Mouse (Mus musculus) monocyte, adult 59 days (primary cell): ENCODE results near the gene Ebpl. TPM values are rescaled to one million over a fixed set of nuclear protein-coding genes. Genes with fewer than 3 reads are reported as not detected.

Experiments used
- total RNA-seq, 2 experiments: library from RNA; stranded (reverse); gene quantifications; one replicate each; pipeline ENCODE4 v1.2.4; 2023

Ebpl gene
- total RNA-seq, result 1 to 10 TPM; 1.3 to 1.6 TPM

DNA sequence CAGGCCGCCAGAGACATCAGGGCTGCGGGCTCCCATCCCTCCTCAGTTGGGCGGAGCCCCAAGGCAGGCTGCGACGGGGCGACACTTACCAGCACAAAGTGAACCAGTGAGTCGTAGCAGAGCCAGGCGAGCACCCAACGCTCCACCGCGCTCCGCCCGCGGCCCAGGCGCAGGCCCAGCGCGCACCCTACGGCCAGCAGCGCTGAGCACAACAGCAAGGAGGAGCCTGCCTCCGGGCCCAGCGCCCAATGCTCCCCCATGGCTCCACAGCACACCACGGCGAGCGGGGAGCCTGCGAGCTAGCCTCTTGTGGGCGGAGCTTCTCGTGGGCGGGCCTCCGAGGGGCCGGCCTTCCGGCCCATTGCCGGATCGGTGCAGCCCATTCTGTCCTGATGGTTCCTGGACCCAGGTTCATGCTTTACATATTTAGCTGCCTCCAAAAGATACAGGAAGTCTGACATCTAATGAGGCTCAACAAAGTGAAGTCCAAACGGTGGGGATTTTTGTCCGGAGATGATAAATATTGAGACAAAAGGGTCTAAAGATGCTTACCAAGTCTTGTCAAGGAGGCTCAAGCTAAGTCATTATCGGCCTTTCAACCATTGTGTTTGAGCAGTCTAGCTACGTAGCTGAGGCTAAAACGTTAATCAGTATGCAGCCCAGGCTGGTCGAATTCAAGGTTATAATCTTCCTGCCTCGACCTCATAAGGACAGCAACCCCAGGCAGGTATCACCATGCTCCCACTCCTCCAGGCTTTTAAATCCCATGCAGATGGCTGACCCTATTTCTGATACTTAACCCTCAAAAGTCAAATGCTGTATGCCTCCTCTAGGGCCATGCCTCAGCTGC, at the start of gene Ebpl:
Ebpl (minus strand) TSS at position 309 of the 850 bp plus-strand sequence.

GRCm38 (mm10) chr14:61309593-61309992, 50.6 kb downstream of the Ebpl start, which contains the start of gene Arl11:
Arl11 (plus strand) TSS chr14:61309753.

Other genes with a start within 250 kb of the Ebpl start
- gene Sacs, start 222.0 kb downstream of the Ebpl start, total RNA-seq, result 1 to 10 TPM; 4.7 to 5.2 TPM
- gene Sgcg, start 101.9 kb downstream of the Ebpl start, total RNA-seq, result not detected
- 10 to 100 TPM; 54.3 to 55.0 TPM for gene Arl11, start 50.7 kb downstream of the Ebpl start, total RNA-seq
- gene Kpna3, start 79.4 kb upstream of the Ebpl start, total RNA-seq, result 10 to 100 TPM; 21.3 to 23.8 TPM
- gene Spryd7, start 196.4 kb upstream of the Ebpl start, total RNA-seq, result 1 to 10 TPM; 6.0 to 7.7 TPM
- gene Trim13, start 237.8 kb upstream of the Ebpl start, total RNA-seq, result 1 to 10 TPM; 2.1 to 3.5 TPM
- under 1 TPM in 1 of 2 experiments, not detected in 1; 0.30 TPM for gene Kcnrg, start 247.0 kb upstream of the Ebpl start, total RNA-seq